Comparison of ENCODE assay signal across 9 mouse cellular contexts in genomic region chr6:128078508-128078907, GRCm38 (mm10).
DNase-seq lines count a peak whose midpoint lies in the region; ATAC-seq lines count a peak whose summit lies in the region.
"Had no signal": no experiment of that assay in that cellular context is flagged by ENCODE, and none has a peak within 500 bp of the region (broad histone marks: within the 10 kb centered on the region; RNA-seq: fewer than 3 reads in every experiment).

No protein-coding gene starts in this region.

- no peak for DNase-seq in kidney, adult 18-20 months
- DNase-seq in embryonic facial prominence, embryonic 10.5 days (ENCODE audit: low spot score), result peak; percentile 53
- DNase-seq in lung, postnatal 10 days, result peak; percentile 62
- DNase-seq in c-Kit-positive CD71-positive TER-119-positive erythroid progenitor cells, embryonic 14.5 days (ENCODE audit: low spot score), result no peak
- DNase-seq in adrenal gland, postnatal 4 days (ENCODE audit: low spot score in 2 of 2), result no peak
- DNase-seq: adrenal gland, adult 2 months had no signal

- no peaks in the 10 kb centered on the region for H3K9me3 ChIP-seq in kidney, embryonic 16.5 days (ENCODE audit: low read length)
- no peaks in the 10 kb centered on the region for H3K9me3 ChIP-seq in embryonic facial prominence, embryonic 10.5 days
- no peaks in the 10 kb centered on the region for H3K9me3 ChIP-seq in heart, embryonic 11.5 days (replicated peaks; ENCODE audit: control insufficient read depth, low read length)

- no peak overlapping the region for H3K9ac ChIP-seq in kidney, embryonic 16.5 days (replicated peaks; ENCODE audit: low read length)
- no peak overlapping the region for H3K9ac ChIP-seq in heart, embryonic 11.5 days (ENCODE audit: low read depth, low read length)

- H3K36me3 ChIP-seq in kidney, embryonic 16.5 days (ENCODE audit: insufficient read depth, low read length), result peaks cover 15% of the 10 kb centered on the region; the same call in 1 of the 2 replicates
- peaks cover 11% of the 10 kb centered on the region for H3K36me3 ChIP-seq in embryonic facial prominence, embryonic 10.5 days (replicated peaks)
- no peaks in the 10 kb centered on the region for H3K36me3 ChIP-seq in heart, embryonic 11.5 days (ENCODE audit: control insufficient read depth, insufficient read depth, low read length)
- H3K36me3 ChIP-seq: G1E had no signal

- peak; percentile 80 for ATAC-seq in kidney, embryonic 16.5 days (ENCODE audit: low FRiP score, low TSS enrichment)
- ATAC-seq in heart, embryonic 11.5 days (replicated peaks; ENCODE audit: insufficient number of reproducible peaks, low FRiP score, low TSS enrichment), result no peak; the same call in 1 of the 2 replicates

- H3K4me2 ChIP-seq in kidney, embryonic 16.5 days (replicated peaks; ENCODE audit: low read depth, low read length), result no peak overlapping the region
- no peak overlapping the region for H3K4me2 ChIP-seq in heart, embryonic 11.5 days

- no peak overlapping the region for H3K27ac ChIP-seq in kidney, embryonic 16.5 days (ENCODE audit: low read length)
- peak overlapping the region; percentile 57; the same call in 1 of the 2 replicates for H3K27ac ChIP-seq in embryonic facial prominence, embryonic 10.5 days (replicated peaks)
- peak overlapping the region; percentile 47 for H3K27ac ChIP-seq in heart, embryonic 11.5 days (ENCODE audit: low read depth, low read length)

- H3K27me3 ChIP-seq in kidney, embryonic 16.5 days (ENCODE audit: insufficient read depth, low read length), result no peaks in the 10 kb centered on the region
- H3K27me3 ChIP-seq in embryonic facial prominence, embryonic 10.5 days (replicated peaks; ENCODE audit: low read depth, poor library complexity, severe bottlenecking), result no peaks in the 10 kb centered on the region
- H3K27me3 ChIP-seq in heart, embryonic 11.5 days (ENCODE audit: control insufficient read depth, insufficient read depth, low read length), result no peaks in the 10 kb centered on the region

- no peak overlapping the region for H3K4me3 ChIP-seq in kidney, embryonic 16.5 days (ENCODE audit: low read length)
- no peak overlapping the region for H3K4me3 ChIP-seq in embryonic facial prominence, embryonic 10.5 days
- H3K4me3 ChIP-seq in heart, embryonic 11.5 days (ENCODE audit: low read depth, low read length), result no peak overlapping the region

- peaks cover 51% of the 10 kb centered on the region for H3K4me1 ChIP-seq in kidney, embryonic 16.5 days (ENCODE audit: insufficient read depth, low read length)
- H3K4me1 ChIP-seq in embryonic facial prominence, embryonic 10.5 days, result peaks cover 61% of the 10 kb centered on the region
- peaks cover 62% of the 10 kb centered on the region for H3K4me1 ChIP-seq in heart, embryonic 11.5 days (ENCODE audit: control insufficient read depth, insufficient read depth, low read length)

- WGBS in kidney, embryonic 16.5 days, result 21% methylated on average over 4 of the region's 4 CpGs
- 59% methylated on average over 4 of the region's 4 CpGs for WGBS in embryonic facial prominence, embryonic 10.5 days
- WGBS in heart, embryonic 11.5 days (ENCODE audit: insufficient replicate concordance), result 18% methylated on average over 4 of the region's 4 CpGs

Comparison
In these comparisons a context has a peak if more than half of its experiments do, and no peak if none do; other contexts are left out.
1. DNase-seq: peak in embryonic facial prominence, embryonic 10.5 days (single experiment) and lung, postnatal 10 days (single experiment); none in kidney, adult 18-20 months (single experiment), c-Kit-positive CD71-positive TER-119-positive erythroid progenitor cells, embryonic 14.5 days (single experiment) and adrenal gland, postnatal 4 days (0 of 2).